Mouse (Mus musculus) intestine, embryonic 14.5 days (tissue): ENCODE results near the gene Pcbp4. TPM values are rescaled to one million over a fixed set of nuclear protein-coding genes. Genes with fewer than 3 reads are reported as not detected.

Source experiments
- ATAC-seq: fragments of 200-750 bp; cut with Nextera tagmentation; replicated peaks from 2 replicates; pipeline ENCODE4 v1.8.0; 2017; ENCODE audit warnings: low read depth, moderate number of reproducible peaks, moderate TSS enrichment, moderate library complexity; ENCODE audit not compliant: low FRiP score, low TSS enrichment
- DNase-seq: peaks from one replicate; pipeline ENCODE4 v3.0.0-alpha.2; 2018; ENCODE audit warnings: low spot score
- H3K27ac ChIP-seq: fragments of 300-500 bp; sonication (generic); 2 replicates; pipeline ENCODE4 v1.5.1; 2014; ENCODE audit warnings: low read depth, mild to moderate bottlenecking, control low read depth
- H3K27me3 ChIP-seq: fragments of 300-500 bp; sonication (generic); replicated peaks from 2 replicates; pipeline ENCODE4 v1.6.1; 2014; ENCODE audit warnings: low read length, control low read depth; ENCODE audit not compliant: control insufficient read depth, insufficient read depth
- H3K36me3 ChIP-seq: fragments of 300-500 bp; sonication (generic); 2 replicates; pipeline ENCODE4 v1.6.1; 2014; ENCODE audit warnings: low read length, control low read depth; ENCODE audit not compliant: control insufficient read depth, insufficient read depth
- H3K4me1 ChIP-seq: fragments of 300-500 bp; sonication (generic); replicated peaks from 2 replicates; pipeline ENCODE4 v1.6.1; 2014; ENCODE audit warnings: low read length, control low read depth, mixed read lengths; ENCODE audit not compliant: control insufficient read depth, insufficient read depth
- H3K4me2 ChIP-seq: fragments of 300-500 bp; sonication (generic); 2 replicates; pipeline ENCODE4 v1.6.1; 2014; ENCODE audit warnings: low read length
- H3K4me3 ChIP-seq: fragments of 300-500 bp; sonication (generic); 2 replicates; pipeline ENCODE4 v1.5.1; 2014; ENCODE audit warnings: low read depth, low read length, control low read depth, mixed read lengths
- H3K9ac ChIP-seq: fragments of 300-500 bp; sonication (generic); 2 replicates; pipeline ENCODE4 v1.6.1; 2014; ENCODE audit warnings: mild to moderate bottlenecking, low read length
- H3K9me3 ChIP-seq: fragments of 300-500 bp; sonication (generic); 2 replicates; pipeline ENCODE4 v1.6.1; 2016; ENCODE audit warnings: low read length, control low read depth; ENCODE audit not compliant: control insufficient read depth
- WGBS: fragments of 180-500 bp; shearing (Covaris S2); extraction: QIAGEN DNeasy Blood & Tissue Kit; methylation state at CpG from one replicate; pipeline ENCODE4 v1.1.7; 2014; 5-methylcytosine and 5-hydroxymethylcytosine counted together
- polyA plus RNA-seq: library from polyadenylated mRNA; unstranded; fragments of >200 nt; fragmentation: Nextera tagmentation; extraction: Ambion mirVana; gene quantifications from 2 replicates; pipeline ENCODE4 v1.2.1, GENCODE M21; 2014

Gene Pcbp4
- polyA plus RNA-seq, 1 experiment from 2014 or later: 55.3 TPM

GRCm38 (mm10) chr9:106430015-106430264 lies 23.2 kb upstream of the Pcbp4 start:
- H3K4me3 ChIP-seq: peak overlapping the region; percentile 97
- peak overlapping the region; percentile 97 for H3K9ac ChIP-seq
- DNase-seq: no peak
- H3K9me3 ChIP-seq: no peaks in the 10 kb centered on the region
- peaks cover 42% of the 10 kb centered on the region for H3K36me3 ChIP-seq
- peaks cover 9% of the 10 kb centered on the region; the same call in 1 of the 2 replicates for H3K4me1 ChIP-seq
- peak overlapping the region; percentile 95 for H3K4me2 ChIP-seq
- H3K27me3 ChIP-seq: no peaks in the 10 kb centered on the region
- ATAC-seq: no peak
- H3K27ac ChIP-seq: peak overlapping the region; percentile 95
- WGBS: 2% methylated on average over 4 of the region's 4 CpGs

GRCm38 (mm10) chr9:106433389-106433788 lies 19.7 kb upstream of the Pcbp4 start:
- peaks cover 49% of the 10 kb centered on the region for H3K36me3 ChIP-seq
- H3K9me3 ChIP-seq: no peaks in the 10 kb centered on the region
- H3K27me3 ChIP-seq: no peaks in the 10 kb centered on the region
- H3K4me2 ChIP-seq: no peak overlapping the region
- H3K9ac ChIP-seq: no peak overlapping the region
- DNase-seq (no peak), ATAC-seq (no peak)
- H3K27ac ChIP-seq: no peak overlapping the region
- WGBS: 84% methylated on average over 6 of the region's 7 CpGs
- peaks cover 22% of the 10 kb centered on the region for H3K4me1 ChIP-seq
- no peak overlapping the region for H3K4me3 ChIP-seq

DNA sequence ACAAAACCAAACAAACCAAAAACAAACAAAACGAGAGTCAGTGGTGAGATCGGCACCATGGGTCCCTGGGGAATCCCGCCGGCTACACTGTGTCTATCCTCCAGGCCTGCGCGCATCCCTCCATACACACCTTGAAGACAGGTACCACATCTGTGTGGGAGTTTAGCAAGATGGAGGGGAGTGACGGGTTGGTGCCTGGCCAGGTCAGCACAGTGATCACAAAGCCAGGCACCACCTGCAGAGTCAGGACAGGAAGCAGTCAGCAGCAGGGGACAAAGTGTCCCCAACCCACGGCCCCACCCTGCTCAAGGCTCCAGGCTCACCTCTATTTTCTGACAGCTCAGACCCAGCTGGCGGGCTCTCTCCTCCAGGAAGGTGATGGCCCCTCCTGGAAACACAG lies 16.5 kb upstream of the Pcbp4 start:
- no peak overlapping the region for H3K4me2 ChIP-seq
- no peak overlapping the region for H3K9ac ChIP-seq
- ATAC-seq (no peak), DNase-seq (no peak)
- WGBS: 79% methylated on average over 9 of the region's 9 CpGs
- peaks cover 18% of the 10 kb centered on the region for H3K4me1 ChIP-seq
- peaks cover 37% of the 10 kb centered on the region for H3K36me3 ChIP-seq
- no peaks in the 10 kb centered on the region for H3K9me3 ChIP-seq
- no peak overlapping the region for H3K4me3 ChIP-seq
- no peak overlapping the region for H3K27ac ChIP-seq
- no peaks in the 10 kb centered on the region for H3K27me3 ChIP-seq

DNA sequence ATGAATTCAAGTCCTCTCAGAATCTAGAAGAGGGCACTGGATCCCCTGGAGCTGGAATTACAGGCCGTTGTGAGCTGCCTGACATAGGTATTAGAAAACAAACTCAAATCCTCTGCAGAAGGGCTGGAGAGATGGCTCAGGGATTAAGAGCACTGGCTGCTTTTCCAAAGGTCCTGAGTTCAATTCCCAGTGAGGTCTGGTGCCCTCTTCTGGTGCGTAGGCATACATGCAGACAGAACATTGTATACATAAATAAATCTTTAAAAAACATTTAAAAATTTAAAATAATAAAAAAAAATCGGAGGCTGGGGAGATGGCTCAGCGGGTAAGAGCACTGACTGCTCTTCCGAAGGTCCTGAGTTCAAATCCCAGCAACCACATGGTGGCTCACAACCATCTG lies 10.4 kb upstream of the Pcbp4 start:
- Histone ChIP-seq H3K9ac (no peak overlapping the region), H3K4me2 (no peak overlapping the region)
- 74% methylated on average over 5 of the region's 5 CpGs for WGBS

GRCm38 (mm10) chr9:106444836-106445235 lies 8.3 kb upstream of the Pcbp4 start:
- no peaks in the 10 kb centered on the region for H3K9me3 ChIP-seq
- H3K27me3 ChIP-seq: no peaks in the 10 kb centered on the region
- H3K4me1 ChIP-seq: peaks cover 35% of the 10 kb centered on the region
- DNase-seq (no peak), ATAC-seq (no peak)
- H3K4me3 ChIP-seq: no peak overlapping the region
- no peak overlapping the region for H3K27ac ChIP-seq
- H3K36me3 ChIP-seq: no peaks in the 10 kb centered on the region
- no peak overlapping the region for H3K9ac ChIP-seq
- 76% methylated on average over 4 of the region's 4 CpGs for WGBS
- no peak overlapping the region for H3K4me2 ChIP-seq

More for the DNA sequence above, 10.4 kb upstream of the Pcbp4 start:
- no peaks in the 10 kb centered on the region for H3K9me3 ChIP-seq
- H3K36me3 ChIP-seq: no peaks in the 10 kb centered on the region
- H3K27me3 ChIP-seq: no peaks in the 10 kb centered on the region
- DNase-seq (no peak), ATAC-seq (no peak)
- peaks cover 26% of the 10 kb centered on the region for H3K4me1 ChIP-seq
- no peak overlapping the region for H3K27ac ChIP-seq
- no peak overlapping the region for H3K4me3 ChIP-seq

GRCm38 (mm10) chr9:106447348-106447747 lies 5.7 kb upstream of the Pcbp4 start, which contains the start of the genes Abhd14b and Abhd14a:
Gene Abhd14b (plus strand): TSS chr9:106447459.
Gene Abhd14a (minus strand): TSS chr9:106447678.
- peaks cover 53% of the 10 kb centered on the region for H3K4me1 ChIP-seq
- peak within 1 kb of the TSS; percentile 44 for H3K27ac ChIP-seq
- under 1% methylated on average over 24 of the region's 24 CpGs for WGBS
- peak; percentile 92 for DNase-seq
- no peaks in the 10 kb centered on the region for H3K9me3 ChIP-seq
- H3K4me2 ChIP-seq: peak within 1 kb of the TSS; percentile 85
- H3K36me3 ChIP-seq: no peaks in the 10 kb centered on the region
- peak within 1 kb of the TSS; percentile 58 for H3K4me3 ChIP-seq
- H3K27me3 ChIP-seq: no peaks in the 10 kb centered on the region
- peak; percentile 86 for ATAC-seq
- peak within 1 kb of the TSS; percentile 61 for H3K9ac ChIP-seq

DNA sequence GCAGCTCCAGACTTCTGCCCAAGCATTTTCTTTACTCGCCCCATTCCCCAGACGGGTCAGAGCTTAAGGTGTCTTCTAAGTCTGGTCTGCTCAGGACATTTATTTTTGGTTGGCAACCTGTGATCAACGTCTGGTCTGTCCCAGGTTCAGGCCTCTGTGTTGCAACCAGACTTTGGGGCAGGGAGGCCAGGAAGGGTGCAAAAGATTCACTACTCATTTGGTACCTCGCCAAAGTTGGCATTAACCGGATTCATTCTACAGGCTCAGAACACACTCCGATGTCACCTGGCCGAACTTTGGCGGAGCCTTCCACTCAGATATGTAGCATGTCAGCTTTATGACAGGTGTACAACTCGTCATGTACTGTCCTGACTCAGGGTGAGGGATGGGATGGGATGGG lies 5.1 kb upstream of the Pcbp4 start:
- 0 out of 2 replicates have a peak overlapping the region, but pooled peaks have one; percentile 61 for H3K9ac ChIP-seq
- peak; percentile 11 for ATAC-seq
- 35% methylated on average over 9 of the region's 9 CpGs for WGBS

DNA sequence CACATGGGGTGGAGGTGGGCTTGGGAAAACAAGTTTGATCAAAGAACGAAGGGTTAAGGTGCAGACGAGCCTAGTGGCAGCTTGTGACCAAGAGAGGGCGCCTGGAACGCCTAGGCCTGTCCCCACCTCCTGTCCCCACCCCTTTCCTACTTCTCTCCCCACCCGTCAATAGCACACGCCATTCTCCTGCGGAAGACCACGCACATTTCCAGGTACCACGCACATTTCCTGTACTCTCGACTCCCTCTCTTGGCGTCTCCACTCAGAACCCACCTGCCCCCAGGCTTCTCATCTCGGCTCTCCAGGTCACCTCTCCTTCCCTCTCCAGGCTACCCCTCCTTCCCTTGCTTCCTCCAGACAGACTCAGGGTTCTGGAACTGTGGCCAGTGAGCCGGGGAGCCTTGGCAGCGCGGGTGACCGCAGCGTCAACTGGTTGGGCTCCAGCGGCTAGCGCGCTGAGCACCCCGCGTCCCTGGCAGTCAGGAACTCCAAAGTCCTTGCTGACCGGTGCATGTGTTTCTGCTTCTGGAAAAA lies 4.5 kb upstream of the Pcbp4 start:
- peak overlapping the region; percentile 85 for H3K4me2 ChIP-seq
- H3K27ac ChIP-seq: 0 out of 2 replicates have a peak overlapping the region, but pooled peaks have one; percentile 14
- H3K27me3 ChIP-seq: no peaks in the 10 kb centered on the region
- H3K9ac ChIP-seq: peak overlapping the region; percentile 45
- 0 out of 2 replicates have a peak, but pooled peaks have one; percentile 28 for ATAC-seq
- H3K36me3 ChIP-seq: no peaks in the 10 kb centered on the region
- H3K4me1 ChIP-seq: peaks cover 62% of the 10 kb centered on the region
- DNase-seq: peak; percentile 73
- no peaks in the 10 kb centered on the region for H3K9me3 ChIP-seq
- peak overlapping the region; percentile 47 for H3K4me3 ChIP-seq
- WGBS: 1% methylated on average over 23 of the region's 23 CpGs

More for the DNA sequence above, 5.1 kb upstream of the Pcbp4 start:
- peak overlapping the region; percentile 58 for H3K4me3 ChIP-seq
- no peaks in the 10 kb centered on the region for H3K9me3 ChIP-seq
- peak overlapping the region; percentile 85 for H3K4me2 ChIP-seq
- H3K27ac ChIP-seq: peak overlapping the region; percentile 44
- H3K27me3 ChIP-seq: no peaks in the 10 kb centered on the region
- DNase-seq: no peak
- H3K36me3 ChIP-seq: no peaks in the 10 kb centered on the region
- peaks cover 59% of the 10 kb centered on the region for H3K4me1 ChIP-seq

GRCm38 (mm10) chr9:106449947-106450346 lies 3.1 kb upstream of the Pcbp4 start:
- Histone ChIP-seq H3K27ac (no peak overlapping the region), H3K36me3 (no peaks in the 10 kb centered on the region), H3K9ac (no peak overlapping the region), H3K4me3 (no peak overlapping the region), H3K27me3 (no peaks in the 10 kb centered on the region), H3K9me3 (no peaks in the 10 kb centered on the region), H3K4me1 (peaks cover 68% of the 10 kb centered on the region), H3K4me2 (no peak overlapping the region)
- no peak for DNase-seq
- ATAC-seq: no peak
- 89% methylated on average over 8 of the region's 8 CpGs for WGBS
